Mouse (Mus musculus) right cerebral cortex, postnatal 4 days (tissue): ENCODE data around the gene Irf2.

Experiments
- DNase-seq: peaks from one replicate; pipeline ENCODE4 v3.0.0-alpha.2; 2022

Gene Irf2

DNA sequence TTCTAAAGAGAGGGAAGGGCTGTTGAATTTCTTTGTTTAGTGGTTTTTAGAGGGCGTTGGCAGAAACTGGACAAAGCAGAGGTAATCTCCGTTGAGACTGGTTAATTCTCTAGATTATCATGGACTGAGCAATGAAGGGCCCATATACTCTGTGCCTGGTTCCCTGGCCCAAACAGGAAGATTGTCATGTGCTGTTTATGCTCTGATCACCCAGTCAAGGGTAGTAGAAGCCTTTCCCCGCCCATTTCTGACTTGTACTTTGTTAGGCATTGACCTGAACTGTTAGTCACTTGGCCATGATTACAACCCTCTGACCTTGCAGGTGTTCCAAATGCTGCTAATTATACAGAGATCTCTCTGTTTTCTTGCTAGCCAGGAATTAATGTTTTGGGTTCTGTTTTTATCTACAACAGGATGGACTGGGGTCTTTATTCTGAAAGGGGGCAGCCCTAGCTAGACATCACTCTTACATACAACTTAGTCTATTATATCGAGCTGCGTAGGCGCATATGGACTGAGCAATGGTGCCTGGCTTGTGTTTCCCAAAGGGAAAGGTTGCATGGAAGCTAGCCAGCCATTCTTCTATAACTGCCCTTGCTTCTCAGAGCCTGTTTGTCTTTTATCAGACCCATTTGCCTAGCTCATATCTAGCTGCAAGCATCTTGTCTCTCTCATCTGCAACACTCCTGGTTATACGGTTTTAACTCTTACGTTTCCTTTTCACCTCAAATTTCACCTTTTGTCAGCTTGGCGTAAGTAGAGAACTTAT is 143.9 kb downstream of the Irf2 start:
- DNase-seq, result no peak

DNA sequence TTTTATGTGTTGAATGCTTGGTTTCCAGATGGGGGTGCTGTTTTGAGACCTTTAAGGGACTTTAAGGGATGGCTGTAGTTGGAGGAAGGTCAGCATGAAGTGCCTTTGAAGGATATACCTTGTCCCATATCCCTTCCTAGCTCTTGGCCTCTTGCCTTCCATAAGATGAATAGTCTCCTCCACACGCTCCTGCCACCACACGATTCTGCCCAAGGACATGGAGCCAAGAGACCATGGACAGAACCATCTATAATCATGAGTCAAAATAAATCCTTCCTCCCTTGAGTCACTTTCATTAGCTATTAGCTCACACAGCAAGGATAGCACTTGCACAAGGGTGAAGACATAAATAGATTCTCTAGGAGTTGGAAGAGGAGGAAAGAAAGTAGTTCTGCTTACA is 146.3 kb downstream of the Irf2 start:
- no peak for DNase-seq

DNA sequence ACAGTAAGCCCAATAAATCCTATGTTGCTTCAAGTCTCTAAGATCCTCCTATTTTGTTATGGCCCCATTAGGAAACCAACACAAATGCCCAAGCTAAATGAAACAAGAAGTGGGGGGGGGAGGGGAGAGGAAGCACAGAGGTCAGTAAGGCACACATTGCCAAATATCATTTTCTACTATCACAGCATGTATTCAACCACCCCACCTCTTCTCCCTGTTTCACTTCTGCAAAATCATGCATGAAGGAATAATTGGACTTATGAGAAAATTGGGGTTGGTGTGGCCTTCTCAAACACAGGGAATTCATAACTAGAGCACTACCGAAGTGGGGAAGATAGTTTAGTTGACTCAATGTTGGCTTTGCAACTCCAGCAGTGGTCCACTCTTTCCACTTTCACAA is 146.7 kb downstream of the Irf2 start:
- DNase-seq, result no peak

- DNase-seq, result no peak
Measured at GRCm38 (mm10) chr8:46887396-46887795, 147.9 kb downstream of the Irf2 start.

DNA sequence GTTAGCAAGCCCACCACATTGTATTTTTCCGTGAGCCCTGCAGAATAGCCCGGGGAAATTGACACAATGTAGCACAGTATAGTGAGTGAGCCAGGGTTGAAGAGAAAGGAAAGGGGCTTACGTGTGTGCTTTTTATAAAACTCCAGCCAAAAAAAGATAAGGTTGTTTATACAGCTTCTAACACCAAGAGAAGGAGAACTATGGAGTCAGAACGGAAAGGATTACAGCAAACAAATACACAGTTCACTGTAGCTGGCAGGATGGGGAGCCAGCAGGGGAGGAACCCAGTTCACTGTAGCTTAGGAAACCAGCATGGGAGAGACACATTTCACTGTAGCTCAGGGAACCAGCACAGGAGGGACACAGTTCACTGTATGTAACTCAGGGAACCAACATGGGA is 149.0 kb downstream of the Irf2 start:
- DNase-seq, result no peak

- no peak for DNase-seq
Measured at GRCm38 (mm10) chr8:46890241-46890640, 150.7 kb downstream of the Irf2 start.

GRCm38 (mm10) chr8:46892511-46893273 is 153.2 kb downstream of the Irf2 start:
- DNase-seq, result peak; percentile 69

DNA sequence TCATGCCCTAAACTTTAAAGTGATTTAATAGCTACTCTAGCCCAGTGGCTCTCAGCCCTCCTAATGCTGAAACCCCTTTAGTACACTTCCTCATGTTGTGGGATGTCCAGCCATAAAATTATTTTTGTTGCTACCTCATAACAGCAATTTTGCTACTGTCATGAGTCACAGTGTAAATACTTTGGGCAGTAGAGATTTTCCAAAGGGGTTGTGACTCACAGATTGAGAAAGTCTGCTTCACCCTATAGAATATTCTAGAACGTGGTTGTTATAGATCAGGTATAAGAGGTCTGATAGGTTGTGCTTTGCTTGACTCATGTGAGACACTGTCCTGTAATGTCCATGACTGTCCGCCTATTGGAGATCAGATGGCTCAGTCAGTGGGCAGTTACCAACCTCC is 154.9 kb downstream of the Irf2 start:
- no peak for DNase-seq

GRCm38 (mm10) chr8:46896005-46896404 is 156.5 kb downstream of the Irf2 start:
- no peak for DNase-seq

DNA sequence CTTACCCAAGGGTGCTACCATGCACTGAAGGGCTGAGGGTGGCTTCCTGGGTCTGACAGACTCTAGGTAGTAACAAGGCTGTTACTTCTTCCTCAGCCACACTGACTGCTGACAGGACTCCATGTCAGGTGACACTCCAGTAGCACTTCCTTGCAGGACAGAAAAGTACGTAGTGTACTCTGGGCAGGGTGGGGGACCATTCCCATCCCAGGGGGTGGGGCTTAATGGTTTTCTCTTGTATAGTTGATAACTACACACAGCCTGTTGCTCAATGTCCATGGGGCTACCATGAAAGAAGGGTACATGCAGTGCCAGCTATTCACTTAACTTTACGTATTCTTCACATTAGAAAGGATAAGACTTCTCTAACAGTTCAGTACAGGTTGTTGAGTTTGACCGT is 157.2 kb downstream of the Irf2 start:
- no peak for DNase-seq
